ENCODE assay signal across 14 mouse cellular contexts in genomic region chr19:32365111-32365510, GRCm38 (mm10). TPM values are rescaled to one million over a fixed set of nuclear protein-coding genes. Genes with fewer than 3 reads are reported as not detected.
A peak's percentile ranks its signal among the peaks of the same experiment; 100 is the strongest.
DNase-seq lines count a peak whose midpoint lies in the region; ATAC-seq and TF ChIP-seq lines count a peak whose summit lies in the region.
"Had no signal": no experiment of that assay in that cellular context is flagged by ENCODE, and none has a peak within 500 bp of the region (broad histone marks: within the 10 kb centered on the region; RNA-seq: fewer than 3 reads in every experiment).

No protein-coding gene starts in this region.

- H3K4me2 ChIP-seq in kidney, embryonic 16.5 days (replicated peaks; ENCODE audit: low read depth, low read length) = no peak overlapping the region
- H3K4me2 ChIP-seq: heart, embryonic 12.5 days; kidney, embryonic 15.5 days; neural tube, embryonic 13.5 days had no signal

- WGBS in kidney, embryonic 16.5 days = 82% methylated on average over 6 of the region's 6 CpGs

- H3K4me1 ChIP-seq in kidney, embryonic 16.5 days (ENCODE audit: insufficient read depth, low read length) = peaks cover 10% of the 10 kb centered on the region

- TF ChIP-seq CTCF in gastrocnemius, adult 2 months (IDR thresholded peaks at IDR 0.05) = no peak

- no peaks in the 10 kb centered on the region for H3K9me3 ChIP-seq in kidney, embryonic 16.5 days (ENCODE audit: low read length)
- H3K9me3 ChIP-seq: heart, embryonic 12.5 days; kidney, embryonic 15.5 days; neural tube, embryonic 13.5 days had no signal

- peak overlapping the region; percentile 91 for H3K27ac ChIP-seq in gastrocnemius, adult 2 months
- no peak overlapping the region for H3K27ac ChIP-seq in kidney, embryonic 16.5 days (ENCODE audit: low read length)
- H3K27ac ChIP-seq: kidney, embryonic 15.5 days; neural tube, embryonic 13.5 days had no signal

- no peak overlapping the region for H3K9ac ChIP-seq in kidney, embryonic 16.5 days (replicated peaks; ENCODE audit: low read length)
- H3K9ac ChIP-seq: heart, embryonic 12.5 days; kidney, embryonic 15.5 days; liver, postnatal 0 days; neural tube, embryonic 13.5 days had no signal

- no peak for DNase-seq in gastrocnemius, adult 2 months
- no peak for DNase-seq in gastrocnemius, adult 18-20 months (ENCODE audit: low spot score)
- peak; percentile 42 for DNase-seq in lung, postnatal 10 days
- DNase-seq in lung, adult 18-20 months = no peak
- peak; percentile 68 to 90 for DNase-seq in left cerebral cortex, postnatal 25 days (ENCODE audit: low spot score in 2 of 2)
- DNase-seq in T-cell, adult 2 months (ENCODE audit: low spot score) = no peak
- DNase-seq: cerebellum, adult 8-10 months; liver, postnatal 0 days had no signal

- H3K4me3 ChIP-seq in gastrocnemius, adult 2 months = no peak overlapping the region
- no peak overlapping the region for H3K4me3 ChIP-seq in kidney, embryonic 16.5 days (ENCODE audit: low read length)
- H3K4me3 ChIP-seq: heart, embryonic 12.5 days; kidney, embryonic 15.5 days; neural tube, embryonic 13.5 days had no signal

- H3K27me3 ChIP-seq in kidney, embryonic 16.5 days (ENCODE audit: insufficient read depth, low read length) = no peaks in the 10 kb centered on the region
- H3K27me3 ChIP-seq: heart, embryonic 12.5 days; kidney, embryonic 15.5 days; neural tube, embryonic 13.5 days had no signal

- ATAC-seq in kidney, embryonic 16.5 days (ENCODE audit: low FRiP score, low TSS enrichment) = no peak
- ATAC-seq: activated CD4-positive, CD25-positive, alpha-beta regulatory T cell, adult 4 months; liver, postnatal 0 days; midbrain, embryonic 16.5 days had no signal

- no peaks in the 10 kb centered on the region for H3K36me3 ChIP-seq in kidney, embryonic 16.5 days (ENCODE audit: insufficient read depth, low read length)
- H3K36me3 ChIP-seq: heart, embryonic 12.5 days; kidney, embryonic 15.5 days; neural tube, embryonic 13.5 days had no signal

- intact Hi-C loops in gastrocnemius, adult 2 months (cut with DNase I) = no loop called here
- intact Hi-C loops in left cerebral cortex, postnatal 25 days (cut with DNase I) = no loop called here

RNA-seq across cellular contexts. Expression of gene Sgms1, which starts 24.4 kb away (rescaled TPM):
- 10 to 100 TPM; 53.8 to 62.8 TPM for total RNA-seq in gastrocnemius, adult 2 months (2021)
- 10 to 100 TPM; 55.6 to 56.4 TPM for total RNA-seq in gastrocnemius, adult 18-20 months (2021)
- total RNA-seq in left cerebral cortex, postnatal 25 days (2021) = 10 to 100 TPM; 44.2 to 53.5 TPM
- 59.5 and 65.5 TPM in 2 replicates for polyA plus RNA-seq in kidney, embryonic 16.5 days (2015; fragmentation: Nextera tagmentation; extraction: Ambion mirVana)

Comparison
In these comparisons a context has a peak if more than half of its experiments do, and no peak if none do; other contexts are left out.
1. DNase-seq: peak in lung, postnatal 10 days (single experiment) and left cerebral cortex, postnatal 25 days (2 of 2); none in gastrocnemius, adult 2 months (single experiment), gastrocnemius, adult 18-20 months (single experiment), lung, adult 18-20 months (0 of 2) and T-cell, adult 2 months (single experiment).